Mouse (Mus musculus): ENCODE data around the gene Pafah1b1. TPM values are rescaled to one million over a fixed set of nuclear protein-coding genes. Genes with fewer than 3 reads are reported as not detected.
A peak's percentile ranks its signal among the peaks of the same experiment; 100 is the strongest.

The Pafah1b1 gene
- total and polyA plus RNA-seq, 2 experiments from 2014 or later = 82.6 to 181 TPM

DNA sequence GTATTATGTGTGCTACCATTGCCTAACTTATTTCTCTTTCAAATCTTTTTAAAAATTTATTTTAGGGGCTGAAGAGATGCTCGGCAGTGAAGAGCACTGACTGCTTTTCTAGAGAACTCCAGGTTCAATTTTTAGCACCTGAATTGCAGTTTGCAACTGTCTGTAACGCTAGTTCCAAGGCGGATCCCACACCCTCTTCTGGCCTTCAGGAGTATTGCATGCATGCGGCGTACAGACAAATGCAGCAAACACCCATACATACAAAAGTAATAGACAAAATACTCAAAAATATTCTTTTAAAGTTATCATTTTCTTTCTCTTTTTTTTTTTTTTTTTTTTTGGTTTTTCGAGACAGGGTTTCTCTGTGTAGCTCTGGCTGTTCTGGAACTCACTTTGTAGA, 43.6 kb upstream of the Pafah1b1 start:
- DNase-seq (ENCODE audit: low spot score) = peak; percentile 31
- Histone ChIP-seq H3K9me3 (ENCODE audit: low read length) (no peaks in the 10 kb centered on the region), H3K4me1 (ENCODE audit: insufficient read depth, low read length) (0 out of 2 replicates have a peak, but pooled peaks cover 6% of the 10 kb centered on the region), H3K36me3 (ENCODE audit: insufficient read depth, low read length) (no peaks in the 10 kb centered on the region), H3K27ac (no peak overlapping the region), H3K4me3 (ENCODE audit: low read length) (no peak overlapping the region), H3K4me2 (ENCODE audit: low read depth, low read length) (no peak overlapping the region), H3K9ac (replicated peaks; ENCODE audit: low read length) (no peak overlapping the region), H3K27me3 (ENCODE audit: insufficient read depth, low read length) (no peaks in the 10 kb centered on the region)
- peak; percentile 61 for TF ChIP-seq CTCF (IDR thresholded peaks at IDR 0.05; ENCODE audit: low read depth)
- no peak for ATAC-seq
- WGBS = 35% methylated on average over 6 of the region's 6 CpGs

DNA sequence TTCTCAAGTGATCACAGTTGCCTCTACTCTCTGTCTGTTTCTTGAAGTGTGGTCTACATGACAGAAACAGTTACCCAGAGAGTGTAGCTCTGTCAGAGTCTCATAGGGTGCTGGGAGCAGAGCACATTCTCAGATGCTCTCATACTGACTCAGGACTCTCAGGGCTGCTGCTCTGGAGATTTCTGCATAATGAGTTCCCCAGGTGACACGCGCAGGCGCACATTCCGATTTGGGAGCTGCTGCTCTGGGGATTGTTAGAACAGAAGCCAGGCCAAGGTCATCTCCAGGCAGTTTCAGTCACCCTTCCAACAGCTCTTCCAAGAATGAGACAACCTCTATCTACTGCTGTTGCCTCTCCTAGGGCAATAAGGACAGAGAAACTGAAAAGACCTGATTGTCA, 43.0 kb upstream of the Pafah1b1 start:
- H3K4me3 ChIP-seq (ENCODE audit: low read length) = no peak overlapping the region
- 0 out of 2 replicates have a peak, but pooled peaks cover 6% of the 10 kb centered on the region for H3K4me1 ChIP-seq (ENCODE audit: insufficient read depth, low read length)
- no peak for DNase-seq (ENCODE audit: low spot score)
- WGBS = 86% methylated on average over 4 of the region's 4 CpGs
- H3K9me3 ChIP-seq (ENCODE audit: low read length) = no peaks in the 10 kb centered on the region
- H3K9ac ChIP-seq (replicated peaks; ENCODE audit: low read length) = no peak overlapping the region
- no peak for TF ChIP-seq CTCF (IDR thresholded peaks at IDR 0.05; ENCODE audit: low read depth)
- ATAC-seq = no peak
- no peaks in the 10 kb centered on the region for H3K27me3 ChIP-seq (ENCODE audit: insufficient read depth, low read length)
- H3K36me3 ChIP-seq (ENCODE audit: insufficient read depth, low read length) = no peaks in the 10 kb centered on the region
- no peak overlapping the region for H3K27ac ChIP-seq
- no peak overlapping the region for H3K4me2 ChIP-seq (ENCODE audit: low read depth, low read length)

DNA sequence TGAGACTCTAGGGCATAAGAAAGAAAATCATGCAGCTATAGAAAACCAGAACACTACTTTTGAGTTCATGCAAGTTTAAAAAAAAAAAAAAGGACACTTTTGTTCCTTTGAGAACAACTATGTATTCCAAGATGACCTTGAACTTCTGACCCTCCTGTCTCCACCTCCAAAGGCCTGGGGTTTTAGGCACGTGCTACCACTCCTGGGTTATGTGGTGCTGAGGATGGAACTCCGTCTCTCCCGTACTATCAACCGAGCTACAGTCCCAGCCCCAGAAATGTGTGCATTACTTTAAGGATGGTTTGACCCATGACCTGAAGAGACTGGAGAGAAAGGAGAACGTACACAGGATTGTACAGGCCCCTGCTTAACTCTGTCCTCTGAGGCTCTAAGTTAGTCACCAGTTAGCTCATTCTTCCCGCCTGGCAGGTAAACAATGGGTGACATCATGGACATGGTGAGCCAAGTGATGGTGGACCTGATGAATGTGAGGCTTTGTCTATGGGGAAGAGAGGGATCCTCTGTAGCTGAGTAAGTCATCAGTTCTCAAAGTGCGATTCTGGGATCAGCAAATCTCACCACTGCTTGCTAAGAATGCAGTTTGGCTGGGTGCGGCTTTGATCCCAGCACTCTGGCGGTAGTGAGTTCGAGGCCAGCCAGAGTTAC, 39.6 kb upstream of the Pafah1b1 start:
- H3K4me2 ChIP-seq (ENCODE audit: low read depth, low read length) = no peak overlapping the region
- H3K9me3 ChIP-seq (ENCODE audit: low read length) = no peaks in the 10 kb centered on the region
- no peaks in the 10 kb centered on the region for H3K4me1 ChIP-seq (ENCODE audit: insufficient read depth, low read length)
- no peaks in the 10 kb centered on the region for H3K36me3 ChIP-seq (ENCODE audit: insufficient read depth, low read length)
- H3K27ac ChIP-seq = no peak overlapping the region
- WGBS = 77% methylated on average over 10 of the region's 10 CpGs
- TF ChIP-seq CTCF (IDR thresholded peaks at IDR 0.05; ENCODE audit: low read depth) = no peak
- no peak overlapping the region for H3K4me3 ChIP-seq (ENCODE audit: low read length)
- H3K27me3 ChIP-seq (ENCODE audit: insufficient read depth, low read length) = no peaks in the 10 kb centered on the region
- no peak overlapping the region for H3K9ac ChIP-seq (replicated peaks; ENCODE audit: low read length)
- no peak for DNase-seq (ENCODE audit: low spot score)
- no peak for ATAC-seq

DNA sequence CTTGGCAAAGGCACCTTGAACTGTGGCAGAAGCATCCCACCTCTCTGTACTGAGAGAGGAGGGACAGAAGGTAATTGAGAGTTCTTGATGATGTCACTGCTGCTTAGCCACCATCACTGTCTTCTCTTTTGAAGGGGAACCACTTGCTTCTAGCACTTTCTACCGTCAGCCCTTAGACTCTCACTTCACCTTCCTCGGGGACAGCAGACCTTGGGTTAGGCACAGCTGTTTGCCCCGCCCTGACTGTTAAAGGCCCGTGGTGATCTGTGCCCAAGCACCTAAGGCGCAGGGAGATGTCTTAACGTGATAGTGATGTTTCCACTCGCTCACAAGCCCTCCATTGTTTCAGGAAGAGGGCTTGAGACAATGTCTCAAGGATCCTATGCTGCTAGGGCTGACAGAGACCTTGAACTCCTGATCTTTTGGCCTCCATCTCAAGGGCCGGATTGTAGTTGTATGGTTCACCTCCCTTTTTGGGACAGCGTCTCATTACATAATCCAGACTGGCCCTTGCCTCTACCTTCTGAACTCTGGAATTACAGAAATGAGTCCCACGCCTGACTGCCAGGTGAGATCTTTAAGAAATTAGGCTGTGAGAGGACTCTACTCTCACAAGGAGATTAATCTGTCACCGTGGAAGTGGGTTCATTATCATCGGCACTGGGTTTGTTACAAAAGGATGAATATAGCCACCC, 36.7 kb upstream of the Pafah1b1 start:
- Histone ChIP-seq H3K4me3 (ENCODE audit: low read length) (no peak overlapping the region), H3K4me1 (ENCODE audit: insufficient read depth, low read length) (no peaks in the 10 kb centered on the region), H3K4me2 (ENCODE audit: low read depth, low read length) (no peak overlapping the region), H3K27ac (no peak overlapping the region), H3K36me3 (ENCODE audit: insufficient read depth, low read length) (no peaks in the 10 kb centered on the region), H3K9me3 (ENCODE audit: low read length) (no peaks in the 10 kb centered on the region), H3K27me3 (ENCODE audit: insufficient read depth, low read length) (no peaks in the 10 kb centered on the region), H3K9ac (replicated peaks; ENCODE audit: low read length) (no peak overlapping the region)
- ATAC-seq (no peak), DNase-seq (ENCODE audit: low spot score) (no peak)
- no peak for TF ChIP-seq CTCF (IDR thresholded peaks at IDR 0.05; ENCODE audit: low read depth)
- WGBS = 76% methylated on average over 12 of the region's 12 CpGs

DNA sequence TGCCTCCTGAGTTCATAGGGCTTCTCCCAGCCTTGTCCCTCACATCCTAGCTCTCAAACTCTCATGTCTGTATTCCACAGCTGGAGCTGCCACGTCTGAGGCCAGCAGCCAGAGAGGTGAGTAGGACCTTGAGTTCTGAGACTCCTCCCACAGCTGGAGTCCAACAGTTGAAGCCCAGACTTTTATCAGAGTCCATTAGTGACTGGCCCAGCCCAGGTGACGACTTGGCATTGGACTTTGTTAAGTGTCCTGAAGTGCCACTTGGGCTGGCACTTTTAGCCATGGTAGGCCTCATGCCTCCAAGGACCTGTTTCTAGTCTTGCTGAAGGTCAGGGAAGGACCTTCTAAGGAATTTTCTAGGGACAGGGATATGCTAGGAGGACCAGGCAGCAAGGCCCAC, 32.2 kb upstream of the Pafah1b1 start:
- H3K9me3 ChIP-seq (ENCODE audit: low read length) = no peaks in the 10 kb centered on the region
- no peak overlapping the region for H3K4me2 ChIP-seq (ENCODE audit: low read depth, low read length)
- no peak for DNase-seq (ENCODE audit: low spot score)
- H3K27ac ChIP-seq = no peak overlapping the region
- WGBS = 68% methylated on average over 2 of the region's 2 CpGs
- no peaks in the 10 kb centered on the region for H3K4me1 ChIP-seq (ENCODE audit: insufficient read depth, low read length)
- TF ChIP-seq CTCF (IDR thresholded peaks at IDR 0.05; ENCODE audit: low read depth) = no peak
- H3K27me3 ChIP-seq (ENCODE audit: insufficient read depth, low read length) = no peaks in the 10 kb centered on the region
- no peak overlapping the region for H3K4me3 ChIP-seq (ENCODE audit: low read length)
- no peak overlapping the region for H3K9ac ChIP-seq (replicated peaks; ENCODE audit: low read length)
- H3K36me3 ChIP-seq (ENCODE audit: insufficient read depth, low read length) = no peaks in the 10 kb centered on the region
- no peak for ATAC-seq

DNA sequence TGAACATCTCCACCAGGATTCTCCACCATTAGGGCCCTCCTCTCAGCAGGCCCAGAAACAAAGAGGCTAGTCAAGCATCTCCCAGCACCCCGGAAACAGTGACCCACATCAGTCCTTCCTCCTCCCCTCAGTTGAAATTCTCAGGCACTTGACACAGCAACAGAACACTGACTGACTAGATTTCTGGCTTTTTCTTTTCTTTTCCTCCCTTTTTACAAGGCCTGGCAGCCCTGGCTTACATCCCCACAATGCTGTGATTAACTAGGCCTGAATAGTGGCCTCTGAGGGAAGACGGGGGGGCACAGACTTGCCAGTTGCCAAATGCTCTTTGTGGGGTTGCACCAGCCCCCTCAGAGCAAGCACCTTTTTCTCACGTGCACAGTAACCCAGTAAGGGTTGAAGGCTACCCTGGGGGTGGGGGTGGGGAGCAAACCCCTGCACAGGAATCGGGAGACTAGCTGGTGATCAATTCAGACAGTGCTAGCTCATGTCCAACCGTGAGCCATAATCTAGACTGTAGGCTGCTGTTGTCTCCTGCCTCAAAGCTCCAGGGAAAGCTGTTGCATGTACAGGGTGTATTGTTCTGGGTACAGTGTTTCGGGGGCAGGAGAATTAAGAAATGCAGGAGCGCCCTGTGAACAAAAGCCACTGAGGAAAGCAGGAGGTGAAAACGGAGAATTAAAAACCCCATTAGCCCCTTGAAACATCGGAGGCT, 27.0 kb upstream of the Pafah1b1 start:
- TF ChIP-seq CTCF (IDR thresholded peaks at IDR 0.05; ENCODE audit: low read depth) = no peak
- Histone ChIP-seq H3K9ac (replicated peaks; ENCODE audit: low read length) (no peak overlapping the region), H3K4me3 (ENCODE audit: low read length) (no peak overlapping the region), H3K4me1 (ENCODE audit: insufficient read depth, low read length) (no peaks in the 10 kb centered on the region), H3K27me3 (ENCODE audit: insufficient read depth, low read length) (no peaks in the 10 kb centered on the region), H3K27ac (peak overlapping the region; percentile 72), H3K9me3 (ENCODE audit: low read length) (no peaks in the 10 kb centered on the region), H3K4me2 (ENCODE audit: low read depth, low read length) (no peak overlapping the region), H3K36me3 (ENCODE audit: insufficient read depth, low read length) (no peaks in the 10 kb centered on the region)
- WGBS = 38% methylated on average over 9 of the region's 9 CpGs
- DNase-seq (ENCODE audit: low spot score) (peak; percentile 36), ATAC-seq (peak; percentile 56; the same call in 1 of the 2 replicates)

Data from hindbrain, postnatal 0 days (tissue).